Mouse (Mus musculus) CH12.LX (cell line): ENCODE data around the gene Ankrd24. TPM values are rescaled to one million over a fixed set of nuclear protein-coding genes. Genes with fewer than 3 reads are reported as not detected.

Experiments used
- DNase-seq: peaks from one replicate; pipeline ENCODE4 v3.0.0-alpha.2; 2013; ENCODE audit errors: extremely low read depth
- H3K27ac ChIP-seq: 2 replicates; pipeline ENCODE4 v1.5.1; 2012; ENCODE audit warnings: low read depth, mild to moderate bottlenecking, control low read depth, moderate library complexity; ENCODE audit not compliant: insufficient read depth
- H3K27me3 ChIP-seq: replicated peaks from 2 replicates; pipeline ENCODE3; 2012; ENCODE audit warnings: inconsistent platforms
- H3K36me3 ChIP-seq, 2 experiments: replicated peaks in 1 of 2; 2 replicates each; pipeline versions ENCODE3 to v1.6.1; 2012; ENCODE audit warnings: inconsistent platforms in 1 of 2, low read length in 1 of 2, mild to moderate bottlenecking in 1 of 2, mixed read lengths in 1 of 2, moderate library complexity in 1 of 2; ENCODE audit not compliant: control insufficient read depth in 1 of 2, insufficient read depth in 1 of 2
- H3K4me1 ChIP-seq, 2 experiments: 2 replicates each; pipeline ENCODE4 v1.6.1; 2012; ENCODE audit warnings: inconsistent platforms in 1 of 2, moderate library complexity in 1 of 2; ENCODE audit not compliant: insufficient read depth in 2 of 2, control insufficient read depth in 1 of 2
- H3K4me2 ChIP-seq: 2 replicates; pipeline ENCODE4 v1.6.1; 2012; ENCODE audit warnings: low read depth, mild to moderate bottlenecking, control low read depth; ENCODE audit not compliant: poor library complexity, insufficient read depth, severe bottlenecking
- H3K4me3 ChIP-seq, 3 experiments: fragments of 150-350 bp in 1 of 3; sonication (generic) in 1 of 3; replicated peaks in 1 of 3; 2 replicates each; pipeline versions ENCODE3 to v1.5.1; 2011 to 2012; ENCODE audit warnings: low read depth in 2 of 3, low read length in 2 of 3, mild to moderate bottlenecking in 2 of 3, moderate library complexity in 2 of 3, control low read depth in 1 of 3, improper control_type of control experiment in 1 of 3, inconsistent platforms in 1 of 3, mixed read lengths in 1 of 3; ENCODE audit not compliant: poor library complexity in 1 of 3
- H3K79me2 ChIP-seq: replicated peaks from 2 replicates; pipeline ENCODE4 v1.6.1; 2012; ENCODE audit warnings: mild to moderate bottlenecking, moderate library complexity; ENCODE audit not compliant: control insufficient read depth, poor library complexity, insufficient read depth, severe bottlenecking; ENCODE audit errors: extremely low read depth
- H3K9ac ChIP-seq: 2 replicates; pipeline ENCODE4 v1.6.1; 2012; ENCODE audit warnings: low read depth, mild to moderate bottlenecking, control low read depth, moderate library complexity; ENCODE audit not compliant: insufficient read depth
- H3K9me3 ChIP-seq: replicated peaks from 2 replicates; pipeline ENCODE3; 2012; ENCODE audit warnings: low read length, inconsistent platforms, mixed read lengths
- CHD2 ChIP-seq: IDR thresholded peaks from 2 replicates; pipeline ENCODE4 v1.6.1; 2011; ENCODE audit warnings: low read length, improper control_type of control experiment
- ETS1 ChIP-seq: conservative IDR thresholded peaks from 2 replicates; pipeline ENCODE4 v1.6.1; 2012; ENCODE audit warnings: low read depth, mild to moderate bottlenecking, inconsistent platforms, low read length, improper control_type of control experiment, moderate library complexity
- GABPA ChIP-seq: IDR thresholded peaks from 2 replicates; pipeline ENCODE4 v1.6.1; 2012; ENCODE audit warnings: low read depth, low read length, improper control_type of control experiment, inconsistent platforms; ENCODE audit not compliant: insufficient replicate concordance
- HCFC1 ChIP-seq: IDR thresholded peaks from 2 replicates; pipeline ENCODE4 v1.6.1; 2012; ENCODE audit warnings: low read depth, mild to moderate bottlenecking, inconsistent platforms, low read length, improper control_type of control experiment
- JUND ChIP-seq: conservative IDR thresholded peaks from 2 replicates; pipeline ENCODE4 v1.6.1; 2011; ENCODE audit warnings: low read depth, low read length, improper control_type of control experiment
- KAT2A ChIP-seq: IDR thresholded peaks from 2 replicates; pipeline ENCODE4 v1.6.1; 2012; ENCODE audit warnings: low read length, improper control_type of control experiment, inconsistent platforms; ENCODE audit not compliant: insufficient replicate concordance
- MAX ChIP-seq: IDR thresholded peaks from 2 replicates; pipeline ENCODE4 v1.6.1; 2011; ENCODE audit warnings: low read length, improper control_type of control experiment
- MEF2A ChIP-seq: IDR thresholded peaks from 2 replicates; pipeline ENCODE4 v1.6.1; 2014; ENCODE audit warnings: low read depth, mild to moderate bottlenecking, inconsistent platforms, low read length, improper control_type of control experiment, borderline replicate concordance
- MXI1 ChIP-seq: IDR thresholded peaks from 2 replicates; pipeline ENCODE4 v1.6.1; 2011; ENCODE audit warnings: mild to moderate bottlenecking, low read depth, low read length, improper control_type of control experiment
- MYC ChIP-seq: IDR thresholded peaks from 2 replicates; pipeline ENCODE4 v1.6.1; 2011; ENCODE audit warnings: low read depth, mild to moderate bottlenecking, improper control_type of control experiment, low read length
- NELFE ChIP-seq: IDR thresholded peaks from 2 replicates; pipeline ENCODE4 v1.6.1; 2011; ENCODE audit warnings: low read depth, low read length, improper control_type of control experiment
- SIN3A ChIP-seq: IDR thresholded peaks from 2 replicates; pipeline ENCODE4 v1.6.1; 2012; ENCODE audit warnings: low read length, improper control_type of control experiment, inconsistent platforms
- TBP ChIP-seq: conservative IDR thresholded peaks from 2 replicates; pipeline ENCODE4 v1.6.1; 2011; ENCODE audit warnings: low read depth, low read length, improper control_type of control experiment
- TCF12 ChIP-seq: IDR thresholded peaks from 2 replicates; pipeline ENCODE4 v1.6.1; 2014; ENCODE audit warnings: low read depth, mild to moderate bottlenecking, inconsistent platforms, low read length, improper control_type of control experiment
- USF1 ChIP-seq: IDR thresholded peaks from 2 replicates; pipeline ENCODE4 v1.6.1; 2014; ENCODE audit warnings: low read depth, mild to moderate bottlenecking, inconsistent platforms, low read length, improper control_type of control experiment
- ZC3H11A ChIP-seq: IDR thresholded peaks from 2 replicates; pipeline ENCODE4 v1.6.1; 2012; ENCODE audit warnings: low read depth, mild to moderate bottlenecking, inconsistent platforms, low read length, improper control_type of control experiment
- ZNF384 ChIP-seq: IDR thresholded peaks from 2 replicates; pipeline ENCODE4 v1.6.1; 2012; ENCODE audit warnings: low read depth, low read length, improper control_type of control experiment, inconsistent platforms
- dilution Hi-C: fragments of 300-500 bp; cut with MboI; formaldehyde crosslinking; loops from 2 replicates; pipeline ENCODE4 v1.14.3; 2020; ENCODE audit warnings: low sequenced_read_pairs; ENCODE audit not compliant: extremely low pct_unique_long_range_greater_than_20kb, extremely low pct_ligation_motif_present
- in situ Hi-C: fragments of 300-500 bp; cut with MboI; formaldehyde crosslinking; loops from 3 replicates; pipeline ENCODE4 v1.14.3; 2019; ENCODE audit warnings: low sequenced_read_pairs, low pct_ligation_motif_present, low pct_unique_long_range_greater_than_20kb, mixed read lengths
- polyA plus RNA-seq: library from polyadenylated mRNA; unstranded; fragments of >175 nt; gene quantifications from 2 replicates; pipeline ENCODE4 v1.2.1, GENCODE M21; 2012; ENCODE audit warnings: low read depth; ENCODE audit not compliant: insufficient read length
- total RNA-seq, 2 experiments: library from RNA; depleted of rRNA; stranded (reverse); fragments of 300-350 nt in 1 of 2; fragments of >200 nt in 1 of 2; gene quantifications; 2 replicates each; pipeline ENCODE4 v1.2.3; 2012 to 2014

Ankrd24 gene
- total and polyA plus RNA-seq, 3 experiments = 3.7 to 5.4 (median 4.2) TPM

- H3K4me1 ChIP-seq = peaks cover 16% of the 10 kb centered on the region in 2 experiments
- TF ChIP-seq GABPA (no peak), ZNF384 (no peak), ZC3H11A (no peak), HCFC1 (no peak), USF1 (no peak), TBP (no peak), MYC (no peak), SIN3A (no peak), NELFE (no peak), MXI1 (no peak), KAT2A (no peak), TCF12 (no peak), MAX (no peak), JUND (no peak)
- H3K27me3 ChIP-seq = peaks cover 89% of the 10 kb centered on the region
- dilution Hi-C loops = no loop called here
- no peaks in the 10 kb centered on the region for H3K79me2 ChIP-seq
- no peak overlapping the region for H3K4me2 ChIP-seq
- in situ Hi-C loops = no loop called here
- no peak overlapping the region for H3K4me3 ChIP-seq
- no peak for DNase-seq
- H3K9ac ChIP-seq = no peak overlapping the region
- H3K27ac ChIP-seq = no peak overlapping the region
- no peaks in the 10 kb centered on the region for H3K9me3 ChIP-seq
- H3K36me3 ChIP-seq = no peaks in the 10 kb centered on the region
These were observed 31.0 kb upstream of the Ankrd24 start for GRCm38 (mm10) chr10:81597137-81597950.

GRCm38 (mm10) chr10:81598342-81598741 is 30.0 kb upstream of the Ankrd24 start:
- peaks cover 79% of the 10 kb centered on the region for H3K27me3 ChIP-seq
- peaks cover 16 to 18% of the 10 kb centered on the region in 2 experiments for H3K4me1 ChIP-seq

More at GRCm38 (mm10) chr10:81598342-81598741, 30.0 kb upstream of the Ankrd24 start:
- no peak for TF ChIP-seq MEF2A
- TF ChIP-seq CHD2 = no peak
- no peak for TF ChIP-seq MYC
- TF ChIP-seq ETS1 = no peak
- no peak for TF ChIP-seq JUND
- TF ChIP-seq USF1 = no peak
- no peak overlapping the region for H3K4me3 ChIP-seq
- H3K4me2 ChIP-seq = no peak overlapping the region
- no peaks in the 10 kb centered on the region for H3K36me3 ChIP-seq
- no peak overlapping the region for H3K9ac ChIP-seq
- no peaks in the 10 kb centered on the region for H3K9me3 ChIP-seq
- in situ Hi-C loops (no loop called here), dilution Hi-C loops (no loop called here)
- no peak for DNase-seq
- no peaks in the 10 kb centered on the region for H3K79me2 ChIP-seq
- H3K27ac ChIP-seq = no peak overlapping the region
